Mouse (Mus musculus) heart, adult 2 months (tissue): Measurements from ENCODE around the gene Znhit6.
A peak's percentile ranks its signal among the peaks of the same experiment; 100 is the strongest.

Experiments used
- CTCF ChIP-seq: fragments of 200-600 bp; IDR thresholded peaks from 2 replicates; pipeline ENCODE4 v1.8.1; 2022; ENCODE audit warnings: antibody characterized with exemption, mild to moderate bottlenecking, moderate library complexity
- EP300 ChIP-seq: fragments of 200-500 bp; IDR thresholded peaks from 2 replicates; pipeline ENCODE4 v1.6.1; 2011; ENCODE audit warnings: low read depth, low read length, control low read depth; ENCODE audit not compliant: insufficient read depth
- POLR2A ChIP-seq: fragments of 200-500 bp; IDR thresholded peaks from 2 replicates; pipeline ENCODE4 v1.6.1; 2011; ENCODE audit warnings: mild to moderate bottlenecking, low read depth, low read length, control low read depth; ENCODE audit not compliant: insufficient read depth

DNA sequence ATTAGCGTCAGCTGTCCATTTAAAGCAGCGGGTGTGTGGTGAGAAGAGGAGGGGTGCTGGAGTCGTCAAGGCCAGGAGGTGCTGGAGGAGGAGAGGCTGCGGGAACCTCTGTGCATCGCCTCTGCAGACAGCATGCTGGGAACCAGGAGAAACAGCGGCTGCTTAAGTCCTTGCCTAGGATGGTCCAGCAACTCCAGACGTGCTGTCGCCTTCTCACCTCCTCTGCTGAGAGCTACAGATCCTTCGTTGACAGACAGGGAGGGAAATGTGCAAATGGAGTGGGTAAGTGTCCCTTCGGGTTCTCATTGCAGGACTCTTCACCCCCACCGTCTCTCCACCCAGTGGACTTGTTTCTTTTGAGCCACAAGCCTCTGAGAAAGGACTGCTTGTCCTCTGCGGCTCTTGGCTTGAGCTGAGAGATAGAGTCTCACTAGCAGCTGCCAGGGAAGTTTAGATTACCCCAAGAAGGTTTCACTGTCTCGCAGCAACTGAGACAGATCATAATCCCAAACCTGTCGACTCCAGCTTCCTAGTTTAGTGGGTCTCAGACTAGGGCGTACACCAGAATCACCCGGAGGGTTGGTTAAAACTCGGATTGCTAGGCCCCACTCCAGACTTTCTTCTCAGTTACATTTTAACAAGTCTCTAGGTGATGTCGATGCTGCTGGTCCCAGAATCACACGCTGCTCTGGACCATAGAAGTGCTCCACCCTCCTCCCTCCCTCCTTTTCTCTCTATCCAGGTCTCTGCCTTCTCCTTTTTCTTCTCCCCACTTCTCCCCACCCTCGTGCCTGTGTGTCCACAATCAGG is 76.5 kb downstream of the Znhit6 start:
- peak; percentile 36; the same call in 1 of the 2 replicates for TF ChIP-seq POLR2A
- no peak for TF ChIP-seq CTCF
- no peak for TF ChIP-seq EP300
